Mouse (Mus musculus): ENCODE data around the gene Cdca4.

The Cdca4 gene

DNA sequence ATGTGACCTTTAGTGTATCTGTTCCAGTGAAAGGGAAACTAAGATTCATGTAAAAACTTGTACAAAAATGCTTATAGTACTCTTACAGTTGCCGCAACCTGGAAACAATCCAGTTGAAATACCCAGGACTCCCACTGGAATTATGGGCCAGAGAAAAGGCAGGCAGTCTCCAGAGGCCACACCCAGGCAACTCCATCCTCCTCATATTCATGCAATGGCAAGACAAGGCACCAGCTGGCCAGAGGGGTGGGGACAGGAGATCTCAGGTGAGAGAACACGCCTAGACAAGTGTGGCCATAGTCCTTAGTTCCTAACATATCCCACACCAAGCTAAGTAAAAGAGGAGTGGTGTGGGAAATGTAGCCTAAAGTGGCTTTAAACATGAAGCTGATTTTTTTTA, 6.5 kb downstream of the Cdca4 start:
- DNase-seq, result peak in 1 of 2 experiments; percentile 29

- DNase-seq, result peak in 1 of 2 experiments; percentile 25
Measured at GRCm38 (mm10) chr12:112821974-112822373, 7.2 kb downstream of the Cdca4 start.

GRCm38 (mm10) chr12:112821216-112821615, 8.0 kb downstream of the Cdca4 start:
- peak in 1 of 2 experiments; percentile 41 for DNase-seq

- peak in 1 of 2 experiments; percentile 25 for DNase-seq
Measured at GRCm38 (mm10) chr12:112820401-112820999, 8.7 kb downstream of the Cdca4 start.

GRCm38 (mm10) chr12:112819057-112819662, 10.1 kb downstream of the Cdca4 start:
- DNase-seq, result peak; percentile 49 to 64

DNA sequence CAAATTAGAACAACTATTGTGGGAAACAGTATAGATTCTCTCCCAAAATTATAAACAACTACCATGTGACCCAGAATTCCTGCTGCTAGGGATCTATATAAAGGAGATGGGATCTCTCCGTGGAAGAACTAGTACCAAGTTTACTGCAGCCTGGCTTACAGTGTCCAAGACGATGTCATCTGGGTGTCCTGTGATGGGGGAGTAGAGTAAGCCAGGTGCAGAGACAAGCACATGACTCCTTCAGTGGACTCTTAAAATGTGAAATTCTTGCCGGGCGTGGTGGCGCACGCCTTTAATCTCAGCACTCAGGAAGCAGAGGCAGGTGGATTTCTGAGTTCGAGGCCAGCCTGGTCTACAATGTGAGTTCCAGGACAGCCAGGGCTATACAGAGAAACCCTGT, 12.4 kb downstream of the Cdca4 start:
- peak in 1 of 2 experiments; percentile 15 for DNase-seq

GRCm38 (mm10) chr12:112816294-112816693, 12.9 kb downstream of the Cdca4 start:
- peak; percentile 74 to 79 for DNase-seq

- peak; percentile 52 to 83 for DNase-seq
Measured at GRCm38 (mm10) chr12:112814682-112815470, 14.3 kb downstream of the Cdca4 start.

DNA sequence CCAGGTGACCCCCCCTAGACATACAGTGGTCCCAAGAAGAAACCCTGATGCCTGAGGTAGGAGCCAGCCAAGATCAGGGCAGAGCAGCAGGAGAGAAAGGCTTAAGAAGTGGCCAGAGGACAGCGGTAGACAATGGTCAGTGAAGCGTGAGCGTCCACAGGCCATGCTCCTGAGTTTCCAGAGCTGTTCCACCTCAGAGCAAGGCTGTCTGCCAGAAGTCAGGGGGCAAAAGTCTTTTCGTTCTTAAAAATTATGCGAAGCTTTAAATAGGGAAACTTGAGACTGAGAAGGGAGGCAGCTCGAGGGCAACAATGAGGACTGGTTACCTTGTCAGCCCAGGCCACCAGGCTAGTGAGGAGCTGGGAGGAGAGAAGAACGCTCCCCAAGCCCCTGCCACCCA, 15.9 kb downstream of the Cdca4 start:
- DNase-seq, result peak; percentile 76 to 90

DNA sequence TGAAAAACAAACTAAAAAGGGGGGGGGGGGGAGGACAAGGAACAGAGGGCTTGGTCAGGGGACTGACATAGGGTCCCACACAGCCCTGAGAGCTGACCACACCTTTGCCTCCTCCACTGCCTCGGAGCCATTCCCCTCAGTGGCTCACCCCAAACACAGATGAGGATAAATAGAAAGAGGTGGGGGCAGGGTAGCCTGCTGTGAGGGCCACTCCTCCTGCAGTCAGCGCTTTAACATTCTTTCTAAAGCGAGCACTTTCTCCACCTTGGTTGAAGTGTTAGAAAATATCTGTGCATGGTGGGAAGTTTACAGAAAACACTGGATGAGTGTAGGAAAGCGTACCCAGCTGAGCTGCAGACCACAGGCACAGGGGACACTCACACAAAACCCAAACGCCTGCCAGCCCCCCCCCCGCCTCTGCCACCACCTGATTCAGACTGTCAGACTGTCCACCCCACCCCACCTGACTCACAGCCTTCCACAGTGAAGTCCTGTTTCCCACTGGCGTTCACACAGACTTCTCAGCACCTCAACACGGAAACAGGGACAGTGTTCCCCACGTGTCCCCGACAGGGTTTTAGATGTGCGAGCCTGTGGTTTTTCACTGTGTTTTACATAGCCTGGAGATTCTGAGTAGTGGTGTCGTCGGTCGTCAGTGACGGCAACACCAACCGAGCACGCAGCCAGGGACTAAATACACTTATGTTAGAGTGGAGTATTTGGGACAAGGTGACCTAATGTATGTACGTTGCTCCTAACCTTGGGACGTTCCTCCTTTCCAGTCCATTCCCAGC, 18.9 kb downstream of the Cdca4 start:
- peak in 1 of 2 experiments; percentile 41 for DNase-seq

DNA sequence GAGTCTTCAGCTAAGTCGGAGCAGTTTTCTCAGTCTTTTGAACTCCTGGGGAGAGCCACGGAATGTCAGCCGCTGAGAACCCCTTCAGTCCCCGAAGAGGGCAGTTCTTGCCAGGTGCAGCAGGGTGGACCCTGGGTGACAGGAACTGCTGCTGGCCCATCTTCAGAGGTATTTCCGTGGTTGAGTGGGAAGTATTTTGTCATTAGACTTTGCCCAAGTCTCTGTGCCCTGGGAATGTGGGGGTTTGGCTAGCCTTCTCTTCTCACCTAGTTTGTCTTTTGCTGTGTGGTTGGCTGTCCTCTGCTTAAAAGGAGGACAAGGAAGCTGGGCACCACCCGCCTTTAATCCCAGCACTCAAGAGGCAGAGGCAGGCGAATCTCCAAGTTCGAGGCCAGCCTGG, 19.6 kb downstream of the Cdca4 start:
- peak; percentile 44 to 62 for DNase-seq

- peak; percentile 94 to 95 for DNase-seq
Measured at GRCm38 (mm10) chr12:112808587-112809364, 20.4 kb downstream of the Cdca4 start, which contains the start of gene Clba1. Gene Clba1, plus strand, starts transcription at chr12:112808937.

DNA sequence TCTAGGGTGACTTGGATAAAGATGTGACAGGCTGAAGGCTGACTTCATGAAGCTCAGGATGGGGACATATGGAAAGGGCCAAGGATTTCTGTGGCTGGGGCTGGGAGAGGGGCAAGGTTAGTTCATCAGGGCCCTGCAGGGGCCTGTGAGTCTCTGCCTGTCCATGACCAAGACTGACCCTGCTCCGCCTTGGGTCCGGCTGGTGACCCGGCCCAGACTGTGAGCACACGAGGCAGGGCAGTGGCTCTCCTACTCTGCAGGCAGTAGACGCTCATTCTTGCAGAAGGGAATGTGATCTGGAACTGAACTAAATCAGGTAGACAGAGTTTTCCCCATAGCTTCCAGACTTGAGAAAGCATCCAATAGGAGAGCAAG, 21.0 kb downstream of the Cdca4 start:
- no peak for DNase-seq

DNA sequence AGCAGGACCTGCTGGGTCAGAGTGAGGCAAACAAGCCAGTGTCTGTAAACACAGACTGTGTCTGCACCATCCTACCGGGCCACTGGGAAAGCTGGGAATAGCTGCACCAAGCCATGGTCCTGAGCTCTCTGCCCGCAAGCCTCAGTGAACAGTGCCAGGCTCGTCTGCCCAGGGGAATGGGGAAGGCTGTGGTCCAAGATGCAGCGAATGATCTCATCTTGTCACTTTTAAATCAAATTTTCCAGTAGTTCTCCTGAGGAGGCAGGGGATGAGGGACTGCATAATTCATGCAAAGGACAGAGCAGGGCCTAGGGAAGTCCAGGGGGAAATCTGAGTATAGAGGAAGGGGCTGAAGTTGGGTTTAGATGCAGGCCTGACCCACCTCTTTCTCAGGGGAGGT, 21.4 kb downstream of the Cdca4 start:
- DNase-seq, result no peak

DNA sequence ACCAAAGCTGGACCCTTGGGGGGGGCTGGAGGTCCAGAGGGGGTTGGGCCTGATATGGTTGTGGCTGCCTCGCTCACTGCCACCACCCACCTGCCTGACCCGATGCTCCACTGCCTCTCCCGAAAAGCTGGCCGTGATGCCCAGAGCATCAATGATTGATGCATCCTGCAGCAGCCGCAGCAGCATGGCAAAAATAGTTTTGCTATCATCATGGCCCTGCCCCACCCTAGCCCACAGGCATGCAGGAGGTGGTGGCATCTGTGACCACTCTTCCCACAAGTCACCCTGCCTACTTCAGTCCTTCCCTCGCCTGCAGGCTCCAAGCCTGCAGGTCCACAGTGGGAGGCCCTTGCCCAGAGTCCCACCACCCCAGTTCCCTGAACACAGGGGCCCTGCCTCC, 23.2 kb downstream of the Cdca4 start:
- DNase-seq, result no peak

DNA sequence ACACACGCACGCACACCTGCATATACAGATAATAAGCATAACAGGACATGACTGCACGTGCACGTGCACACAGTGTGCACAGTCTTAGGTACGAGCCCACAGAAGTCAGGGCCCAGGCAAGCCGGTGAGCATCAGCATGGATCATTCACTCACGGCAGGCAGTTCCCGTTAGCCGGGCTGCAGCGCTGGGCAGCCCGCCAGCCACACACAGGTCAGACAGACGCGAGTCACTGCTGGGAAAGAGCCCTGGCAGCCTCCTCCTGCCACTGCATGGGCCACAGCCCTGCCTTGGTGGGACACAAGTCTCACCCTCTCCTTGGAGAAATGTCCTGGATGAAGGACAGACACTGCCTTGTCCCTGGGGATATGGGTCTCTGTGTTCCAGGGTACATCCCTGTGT, 25.2 kb downstream of the Cdca4 start:
- peak in 1 of 2 experiments; percentile 53 for DNase-seq

- no peak for DNase-seq
Measured at GRCm38 (mm10) chr12:112802917-112803316, 26.3 kb downstream of the Cdca4 start.

- DNase-seq, result peak; percentile 34 to 71
Measured at GRCm38 (mm10) chr12:112801864-112802846, 27.1 kb downstream of the Cdca4 start, which contains the start of gene Ahnak2. Gene Ahnak2, minus strand, starts transcription at chr12:112802657.

DNA sequence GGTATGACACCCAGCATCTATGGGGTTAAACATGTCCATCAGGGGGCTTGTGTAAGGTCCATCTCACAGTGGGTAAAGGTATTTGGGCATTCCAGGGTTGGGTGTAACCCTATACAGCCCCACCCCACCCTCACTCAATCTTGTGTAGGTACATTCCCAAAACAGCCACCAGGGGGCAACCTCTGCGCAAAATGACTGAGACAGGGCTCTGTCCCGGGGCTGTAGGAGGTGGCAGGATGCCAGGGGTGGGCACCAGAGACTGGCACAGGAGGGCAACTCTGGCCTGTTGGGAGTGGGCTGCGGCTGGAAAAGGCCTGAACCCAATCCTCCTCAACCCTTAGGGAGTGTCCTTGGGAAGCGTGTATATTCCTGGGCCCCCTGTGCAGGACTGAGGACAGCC, 28.7 kb downstream of the Cdca4 start:
- DNase-seq, result peak; percentile 73 to 82

- DNase-seq, result peak in 1 of 2 experiments; percentile 25
Measured at GRCm38 (mm10) chr12:112799237-112799970, 29.8 kb downstream of the Cdca4 start.
